Mouse (Mus musculus) spleen, adult 2 months (tissue): ENCODE data around the gene Amigo2.

Experiments used
- CTCF ChIP-seq: fragments of 200-500 bp; IDR thresholded peaks from 2 replicates; pipeline ENCODE4 v1.5.1; 2011; ENCODE audit warnings: mild to moderate bottlenecking, inconsistent platforms; ENCODE audit not compliant: insufficient read depth, insufficient read length, insufficient replicate concordance; ENCODE audit errors: extremely low read depth
- POLR2A ChIP-seq: fragments of 200-500 bp; IDR thresholded peaks from 2 replicates; pipeline ENCODE4 v1.6.1; 2011; ENCODE audit warnings: low read depth, low read length, inconsistent platforms

DNA sequence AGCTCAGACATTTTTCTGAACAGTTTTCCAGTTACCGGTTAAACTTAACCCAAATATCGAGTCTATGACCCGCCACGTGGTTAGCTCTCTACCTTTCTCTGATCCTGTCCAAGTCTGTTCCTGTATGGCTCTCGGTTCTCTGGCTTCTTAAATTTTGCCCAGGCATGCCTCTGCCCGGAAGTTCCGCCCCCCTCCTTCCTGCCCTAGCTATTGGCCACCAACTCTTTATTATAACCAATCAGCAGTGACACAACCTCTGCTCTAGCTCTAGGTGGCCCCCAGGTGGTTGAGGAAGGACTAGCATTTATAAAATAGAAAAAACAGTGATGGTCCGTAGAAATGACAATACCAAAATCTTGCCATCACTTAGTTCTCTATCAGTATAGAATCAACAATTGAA, 40.6 kb downstream of the Amigo2 start:
- TF ChIP-seq CTCF (no peak), POLR2A (no peak)
